Mouse (Mus musculus) kidney, adult 2 months (tissue): ENCODE results near the gene Zbtb6. TPM values are rescaled to one million over a fixed set of nuclear protein-coding genes. Genes with fewer than 3 reads are reported as not detected.

Experiments used
- DNase-seq: peaks from one replicate; pipeline ENCODE4 v3.0.0; 2021
- H3K27ac ChIP-seq: fragments of 200-500 bp; 2 replicates; pipeline ENCODE4 v1.5.1; 2012; ENCODE audit warnings: low read depth, low read length, control low read depth, inconsistent platforms; ENCODE audit not compliant: insufficient read depth
- H3K27me3 ChIP-seq: fragments of 200-500 bp; replicated peaks from 2 replicates; pipeline ENCODE4 v1.6.1; 2012; ENCODE audit warnings: mild to moderate bottlenecking, moderate library complexity, low read length, inconsistent platforms; ENCODE audit not compliant: control insufficient read depth, insufficient read depth
- H3K36me3 ChIP-seq: fragments of 200-500 bp; 2 replicates; pipeline ENCODE4 v1.6.1; 2012; ENCODE audit warnings: mild to moderate bottlenecking, moderate library complexity, low read length, inconsistent platforms; ENCODE audit not compliant: control insufficient read depth, insufficient read depth
- H3K4me1 ChIP-seq: fragments of 200-500 bp; 2 replicates; pipeline ENCODE4 v1.6.1; 2011; ENCODE audit warnings: low read length; ENCODE audit not compliant: control insufficient read depth, insufficient read depth
- H3K4me3 ChIP-seq: fragments of 200-500 bp; 2 replicates; pipeline ENCODE4 v1.5.1; 2011; ENCODE audit warnings: mild to moderate bottlenecking, low read depth, low read length, control low read depth; ENCODE audit not compliant: insufficient read depth
- CTCF ChIP-seq: fragments of 200-500 bp; conservative IDR thresholded peaks from 2 replicates; pipeline ENCODE4 v1.5.1; 2011; ENCODE audit warnings: low read depth, mild to moderate bottlenecking, control low read depth, low read length, moderate library complexity, mixed read lengths; ENCODE audit not compliant: insufficient read depth, insufficient read length
- POLR2A ChIP-seq: fragments of 200-500 bp; IDR thresholded peaks from one replicate; pipeline ENCODE4 v1.6.1; 2011; ENCODE audit warnings: low read depth, low read length, control low read depth
- WGBS: fragments of 180-500 bp; shearing (Covaris S2); methylation state at CpG from one replicate; pipeline ENCODE4 v1.1.7; 2018; 5-methylcytosine and 5-hydroxymethylcytosine counted together
- polyA plus RNA-seq: library from polyadenylated mRNA; depleted of rRNA; stranded (reverse); fragments of >200 nt; gene quantifications from 2 replicates; pipeline ENCODE4 v1.2.3, GENCODE M21; 2012; rRNA removed

Zbtb6 gene
- 1.8 and 2.3 TPM in 2 replicates for polyA plus RNA-seq

DNA sequence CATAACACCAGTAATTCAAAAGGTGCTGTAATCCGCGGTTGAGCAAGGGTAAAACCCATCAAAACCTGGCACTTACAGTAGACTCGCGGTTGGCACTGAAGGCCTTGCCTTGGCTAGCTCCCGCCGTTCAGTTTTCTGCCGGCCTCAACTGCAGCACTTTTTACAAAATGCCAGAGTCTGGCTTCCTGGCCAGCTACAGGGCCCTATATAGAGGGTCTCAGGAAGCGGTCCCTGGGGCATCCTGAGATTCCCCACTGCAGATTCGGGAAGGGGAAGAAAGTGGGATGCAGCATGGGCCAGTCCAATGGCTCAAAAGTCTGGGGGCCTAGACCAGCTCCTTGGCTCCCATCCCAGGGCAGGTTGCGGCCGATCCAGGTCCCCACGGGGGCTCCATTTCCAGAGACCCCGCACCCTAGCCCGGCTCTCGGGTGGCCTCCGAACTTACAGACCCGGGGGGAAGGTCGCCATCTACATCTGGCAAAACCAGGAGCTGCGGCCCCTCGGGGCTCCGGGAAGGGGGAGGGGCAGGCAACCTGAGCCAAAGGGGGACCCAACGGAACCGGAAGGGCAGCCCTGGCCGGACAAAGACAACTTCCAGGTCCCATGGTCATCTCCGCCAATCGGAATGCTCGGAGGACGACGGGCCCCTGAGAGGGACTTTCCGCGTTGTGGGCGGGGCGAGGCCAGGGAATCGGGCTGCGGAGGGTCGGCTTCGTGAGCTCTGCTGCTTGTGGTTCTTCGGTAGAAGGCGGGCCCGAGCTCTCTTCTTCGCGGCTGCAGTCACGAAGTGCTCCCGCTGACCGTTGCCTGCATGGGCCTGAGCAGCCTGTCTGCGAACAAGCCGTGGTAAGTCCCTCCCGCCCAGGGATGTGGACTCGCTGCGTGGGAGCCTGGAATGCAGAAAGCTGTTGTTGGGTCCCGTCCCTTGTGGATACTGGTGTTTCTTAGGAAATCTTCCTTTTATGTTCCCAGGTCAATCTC lies at the start of gene Zbtb6, which contains the start of the genes Zbtb26 and Rabgap1:
TSS of gene Zbtb6 (minus strand) at position 561 of the 981 bp plus-strand sequence.
TSS of gene Zbtb26 (minus strand) at position 525 of the 981 bp plus-strand sequence.
TSS of gene Rabgap1 (plus strand) at position 669 of the 981 bp plus-strand sequence.
- under 1% methylated on average over 51 of the region's 51 CpGs for WGBS

DNA sequence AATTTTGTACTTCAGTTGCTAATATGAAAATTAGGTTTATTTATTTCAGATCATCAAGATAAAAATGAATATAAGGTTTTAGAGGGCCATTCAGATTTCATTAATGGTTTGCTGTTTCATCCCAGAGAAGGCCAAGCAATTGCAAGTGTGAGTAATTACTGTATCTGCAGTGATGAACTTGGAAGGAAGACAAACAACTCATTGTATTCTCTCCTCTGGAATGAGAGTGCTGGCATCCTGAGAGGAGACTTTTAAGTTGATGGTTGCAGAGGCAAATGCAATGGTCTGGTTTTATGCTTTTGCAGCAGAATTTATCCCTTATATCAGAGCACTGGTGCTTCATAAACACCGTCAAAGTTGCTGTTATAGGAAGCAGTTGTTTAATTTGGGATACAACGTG lies 46.0 kb upstream of the Zbtb6 start:
- WGBS, result 91% methylated on average over 2 of the region's 2 CpGs
- TF ChIP-seq CTCF (no peak), POLR2A (no peak)
- Histone ChIP-seq H3K4me3 (no peak overlapping the region), H3K36me3 (peaks cover 7% of the 10 kb centered on the region), H3K27ac (no peak overlapping the region), H3K27me3 (no peaks in the 10 kb centered on the region), H3K4me1 (no peaks in the 10 kb centered on the region)
- DNase-seq, result no peak

More for the DNA sequence above, at the start of gene Zbtb6, which contains the start of the genes Zbtb26 and Rabgap1:
- TF ChIP-seq POLR2A (peak; percentile 57), CTCF (no peak)
- no peaks in the 10 kb centered on the region for H3K27me3 ChIP-seq
- peak within 1 kb of the TSS; percentile 82 for H3K4me3 ChIP-seq
- no peaks in the 10 kb centered on the region; the same call in 1 of the 2 replicates for H3K4me1 ChIP-seq
- peak within 1 kb of the TSS; percentile 67 for H3K27ac ChIP-seq
- DNase-seq, result peak; percentile 98
- H3K36me3 ChIP-seq, result no peaks in the 10 kb centered on the region

GRCm38 (mm10) chr2:37486408-37486807 lies 43.4 kb upstream of the Zbtb6 start:
- Histone ChIP-seq H3K4me3 (no peak overlapping the region), H3K4me1 (no peaks in the 10 kb centered on the region), H3K27ac (no peak overlapping the region), H3K27me3 (no peaks in the 10 kb centered on the region), H3K36me3 (peaks cover 2% of the 10 kb centered on the region)
- DNase-seq, result no peak
- TF ChIP-seq CTCF (no peak), POLR2A (no peak)

- peaks cover 2% of the 10 kb centered on the region for H3K36me3 ChIP-seq
- 53% methylated on average over 1 of the region's 1 CpGs for WGBS
- no peaks in the 10 kb centered on the region for H3K27me3 ChIP-seq
- DNase-seq, result peak; percentile 64
- TF ChIP-seq CTCF (no peak), POLR2A (no peak)
- no peak overlapping the region for H3K27ac ChIP-seq
- H3K4me3 ChIP-seq, result no peak overlapping the region
- no peaks in the 10 kb centered on the region for H3K4me1 ChIP-seq
Measured at GRCm38 (mm10) chr2:37485370-37485769, 42.4 kb upstream of the Zbtb6 start.

DNA sequence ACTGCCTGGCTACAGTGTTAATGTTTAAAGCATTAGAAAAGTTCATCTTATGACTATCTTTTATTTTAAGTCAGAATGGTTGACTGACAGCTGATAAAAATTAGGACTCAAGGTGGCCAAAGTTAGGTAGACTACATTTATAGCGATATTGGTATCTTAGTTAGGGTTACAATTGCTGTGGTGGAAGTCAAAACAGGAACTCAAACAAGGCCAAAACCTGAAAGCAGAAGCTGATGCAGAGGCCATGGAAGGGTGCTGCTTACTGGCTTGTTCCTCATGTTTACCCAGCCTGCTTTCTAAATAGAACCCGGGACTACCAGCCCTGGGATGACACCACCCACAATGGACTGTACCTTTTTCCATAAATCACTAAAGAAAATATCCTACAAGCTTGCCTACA lies 41.2 kb upstream of the Zbtb6 start:
- Histone ChIP-seq H3K27ac (no peak overlapping the region), H3K27me3 (no peaks in the 10 kb centered on the region), H3K36me3 (peaks cover 2% of the 10 kb centered on the region), H3K4me3 (no peak overlapping the region), H3K4me1 (no peaks in the 10 kb centered on the region)
- TF ChIP-seq POLR2A, result no peak
- no peak for TF ChIP-seq CTCF
- DNase-seq, result no peak
- WGBS, result 82% methylated on average over 2 of the region's 2 CpGs

DNA sequence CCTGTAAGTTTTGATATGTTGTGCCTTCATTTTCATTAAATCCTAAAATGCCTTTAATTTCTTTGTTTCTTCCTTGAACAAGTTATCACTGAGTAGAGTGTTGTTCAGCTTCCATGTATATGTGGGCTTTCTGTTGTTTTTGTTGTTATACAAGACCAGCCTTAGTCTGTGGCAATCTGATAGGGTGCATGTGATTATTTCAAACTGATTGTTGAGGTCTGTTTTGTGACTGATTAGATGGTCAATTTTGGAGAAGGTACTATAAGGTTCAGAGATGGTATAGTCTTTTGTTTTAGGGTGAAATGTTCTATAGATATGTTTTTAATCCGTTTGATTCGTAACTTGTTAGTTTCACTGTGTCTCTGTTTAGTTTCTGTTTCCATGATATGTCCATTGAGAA lies 37.1 kb upstream of the Zbtb6 start:
- DNase-seq, result no peak
- H3K36me3 ChIP-seq, result peaks cover 7% of the 10 kb centered on the region
- H3K27ac ChIP-seq, result no peak overlapping the region
- H3K4me1 ChIP-seq, result no peaks in the 10 kb centered on the region
- H3K4me3 ChIP-seq, result no peak overlapping the region
- TF ChIP-seq POLR2A, result no peak
- no peak for TF ChIP-seq CTCF
- no peaks in the 10 kb centered on the region for H3K27me3 ChIP-seq
- 92% methylated on average over 2 of the region's 2 CpGs for WGBS

DNA sequence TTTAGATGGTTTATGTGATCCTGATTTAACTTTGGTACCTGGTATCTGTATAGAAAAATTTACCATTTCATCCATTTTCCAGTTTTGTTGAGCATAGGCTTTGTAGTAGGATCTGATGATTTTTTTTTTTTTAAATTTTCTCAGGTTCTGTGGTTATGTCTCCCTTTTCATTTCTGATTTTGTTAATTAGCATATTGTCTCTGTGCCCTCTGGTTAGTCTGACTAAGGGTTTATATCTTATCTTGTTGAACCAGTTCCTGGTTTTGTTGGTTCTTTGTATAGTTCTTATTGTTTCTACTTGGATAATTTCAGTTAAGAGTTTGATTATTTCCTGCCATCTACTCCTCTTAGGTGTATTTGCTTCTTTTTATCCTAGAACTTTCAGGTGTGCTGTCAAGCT lies 36.6 kb upstream of the Zbtb6 start:
- Histone ChIP-seq H3K27me3 (no peaks in the 10 kb centered on the region), H3K4me3 (no peak overlapping the region), H3K27ac (no peak overlapping the region), H3K36me3 (peaks cover 6% of the 10 kb centered on the region), H3K4me1 (no peaks in the 10 kb centered on the region)
- DNase-seq, result no peak
- TF ChIP-seq CTCF, result no peak
- no peak for TF ChIP-seq POLR2A
